Mouse (Mus musculus) left cerebral cortex, adult 8-10 months (tissue): ENCODE measurements around the gene Ngef. TPM values are rescaled to one million over a fixed set of nuclear protein-coding genes. Genes with fewer than 3 reads are reported as not detected.

Experiments used
- DNase-seq, 2 experiments: peaks; one replicate each; pipeline ENCODE4 v3.0.0; 2022; ENCODE audit warnings: low spot score in 2 of 2
- total RNA-seq, 4 experiments: library from RNA; stranded (reverse); gene quantifications; 2 replicates each; pipeline ENCODE4 v1.2.4; 2022

Gene Ngef
- 100 to 1,000 TPM; 351 to 426 (median 388) TPM for total RNA-seq

GRCm38 (mm10) chr1:87573800-87574215 is at the start of gene Ngef:
Gene Ngef, minus strand, starts transcription at chr1:87573870.
- no peak for DNase-seq

GRCm38 (mm10) chr1:87621858-87622279 is 48.2 kb upstream of the Ngef start:
- peak in 1 of 2 experiments; percentile 64 for DNase-seq

GRCm38 (mm10) chr1:87621146-87621857 is 47.6 kb upstream of the Ngef start:
- DNase-seq: no peak

DNA sequence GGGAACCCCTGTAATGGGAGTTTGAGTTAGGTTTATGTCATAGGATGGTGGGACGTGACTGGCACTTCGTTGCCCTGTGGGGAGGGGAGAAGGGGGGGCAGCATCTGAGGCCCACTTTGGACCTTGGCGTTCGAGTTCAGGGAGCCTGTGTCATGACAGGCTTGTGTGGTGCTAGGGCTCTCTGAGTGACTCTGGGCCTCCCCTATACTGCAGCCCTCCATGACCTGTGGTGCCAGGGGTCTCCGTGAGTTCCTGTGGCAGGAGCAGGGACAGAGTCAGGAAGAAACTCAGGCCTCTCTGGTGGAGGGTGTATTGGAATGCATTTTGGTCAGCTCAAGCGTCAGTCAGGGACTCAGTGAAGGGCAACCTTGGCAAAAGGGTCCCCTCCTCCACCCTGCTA is 47.0 kb upstream of the Ngef start:
- no peak for DNase-seq

DNA sequence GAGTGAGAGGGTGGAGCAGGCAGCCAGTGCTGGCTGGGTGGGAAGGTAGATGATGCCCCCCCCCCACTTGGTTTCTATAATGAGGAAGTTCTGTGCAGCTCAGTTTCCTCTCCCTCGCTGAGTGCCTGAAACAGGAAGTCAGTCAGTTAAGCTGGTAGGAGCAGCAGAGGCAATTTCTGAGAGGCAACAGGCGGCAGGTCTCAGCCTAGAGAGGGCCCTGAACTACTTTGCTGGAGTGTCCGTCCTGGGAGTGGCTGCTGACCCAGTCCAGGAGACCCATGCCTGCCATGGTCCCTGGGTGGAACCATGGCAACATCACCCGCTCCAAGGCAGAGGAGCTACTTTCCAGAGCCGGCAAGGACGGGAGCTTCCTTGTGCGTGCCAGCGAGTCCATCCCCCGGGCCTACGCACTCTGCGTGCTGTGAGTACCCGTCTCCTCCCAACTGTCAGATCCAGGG is 46.6 kb upstream of the Ngef start, which contains the start of gene Inpp5d:
Gene Inpp5d, plus strand, starts transcription at position 102 of the 458 bp plus-strand sequence.
- no peak for DNase-seq

- no peak for DNase-seq
Observed at GRCm38 (mm10) chr1:87614576-87615295, 41.1 kb upstream of the Ngef start.

DNA sequence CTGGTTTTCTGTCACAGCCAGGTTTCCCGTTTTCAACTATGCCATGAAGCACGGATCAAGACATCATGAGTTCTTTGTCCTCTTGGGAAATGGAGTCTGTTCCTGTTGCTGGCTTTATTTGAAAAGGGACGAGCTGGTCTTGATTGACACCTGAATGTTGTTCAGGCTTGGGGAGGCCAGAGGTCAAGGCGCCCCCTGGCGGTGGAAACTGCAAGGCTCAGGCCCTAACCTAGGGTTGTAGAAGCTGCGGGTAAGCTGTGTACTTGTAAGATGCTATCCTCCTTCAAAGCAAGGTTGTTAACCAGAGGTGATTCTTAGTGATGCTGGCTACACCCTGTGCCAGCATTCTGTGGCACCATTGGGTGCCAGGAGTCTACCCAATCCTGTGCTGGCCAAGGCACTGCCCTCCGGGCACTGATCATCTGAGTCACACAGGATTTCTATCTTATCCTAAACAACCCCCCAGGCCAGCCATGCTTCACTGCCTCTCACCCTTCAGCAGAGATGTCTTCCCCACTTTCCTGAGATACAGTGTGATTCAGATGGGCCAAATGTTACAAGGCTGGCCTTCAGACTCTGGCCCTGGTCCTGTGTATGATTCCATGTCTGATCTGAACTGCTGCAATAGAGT is 34.9 kb upstream of the Ngef start:
- DNase-seq: peak in 1 of 2 experiments; percentile 48

GRCm38 (mm10) chr1:87607385-87608091 is 33.9 kb upstream of the Ngef start:
- DNase-seq: peak; percentile 67 to 87

GRCm38 (mm10) chr1:87605296-87605695 is 31.6 kb upstream of the Ngef start:
- DNase-seq: peak in 1 of 2 experiments; percentile 77

GRCm38 (mm10) chr1:87603389-87603788 is 29.7 kb upstream of the Ngef start:
- peak in 1 of 2 experiments; percentile 79 for DNase-seq

- no peak for DNase-seq
Observed at GRCm38 (mm10) chr1:87601801-87602200, 28.1 kb upstream of the Ngef start.

DNA sequence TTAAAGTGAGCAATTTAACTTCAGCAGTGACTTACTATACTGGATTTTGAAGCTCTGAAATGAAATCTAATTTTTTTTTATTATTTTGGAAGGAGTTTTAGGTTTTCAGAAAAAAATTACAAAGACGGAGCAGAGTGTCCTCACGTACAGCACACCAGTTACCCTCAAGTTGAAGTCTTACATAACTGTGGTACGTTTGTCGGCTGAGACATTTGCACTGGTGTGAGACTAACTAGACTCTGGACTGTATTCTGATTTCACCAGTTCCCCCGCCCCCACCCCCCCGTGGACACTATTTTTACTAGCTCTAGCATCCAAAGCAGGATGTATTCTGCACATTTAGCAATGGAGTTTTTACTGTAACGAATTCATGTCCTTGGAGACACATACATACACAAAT is 26.9 kb upstream of the Ngef start:
- DNase-seq: no peak

- no peak for DNase-seq
Observed at GRCm38 (mm10) chr1:87594671-87595070, 21.0 kb upstream of the Ngef start.

- peak in 1 of 2 experiments; percentile 77 for DNase-seq
Observed at GRCm38 (mm10) chr1:87594261-87594660, 20.6 kb upstream of the Ngef start.

GRCm38 (mm10) chr1:87589980-87590379 is 16.3 kb upstream of the Ngef start:
- no peak for DNase-seq

- peak in 1 of 2 experiments; percentile 86 for DNase-seq
Observed at GRCm38 (mm10) chr1:87589162-87589561, 15.5 kb upstream of the Ngef start.

GRCm38 (mm10) chr1:87580824-87581223 is 7.2 kb upstream of the Ngef start:
- no peak for DNase-seq

GRCm38 (mm10) chr1:87578965-87579364 is 5.3 kb upstream of the Ngef start:
- no peak for DNase-seq

DNA sequence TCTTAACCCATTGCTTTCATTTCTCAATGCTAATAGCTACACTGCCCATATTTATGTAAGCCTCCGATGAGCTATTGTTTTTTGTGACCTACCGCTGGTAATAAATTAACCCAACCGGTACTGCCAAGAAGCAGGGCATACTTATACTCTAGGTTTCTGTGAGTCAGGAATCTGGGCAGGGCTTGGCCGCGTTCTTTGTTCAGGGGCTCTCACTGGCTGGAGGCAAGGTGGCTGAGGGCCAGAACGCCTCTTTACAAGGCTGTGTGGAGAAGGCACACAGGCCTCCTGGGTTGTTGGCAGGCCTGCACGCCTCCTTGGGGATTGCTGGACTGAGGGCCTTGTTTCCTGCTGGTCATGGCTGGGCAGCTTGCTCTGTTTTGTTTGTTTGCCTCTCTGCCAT is 1.1 kb upstream of the Ngef start:
- no peak for DNase-seq

GRCm38 (mm10) chr1:87574353-87574752 is 683 bp upstream of the Ngef start:
- no peak for DNase-seq

- DNase-seq: no peak
Observed at GRCm38 (mm10) chr1:87573261-87573660, 409 bp downstream of the Ngef start.
